Comparison of ENCODE assay signal across 24 mouse cellular contexts in genomic region chr13:110769210-110769609, GRCm38 (mm10).
DNase-seq lines count a peak whose midpoint lies in the region; ATAC-seq and TF ChIP-seq lines count a peak whose summit lies in the region.
"Had no signal": no experiment of that assay in that cellular context is flagged by ENCODE, and none has a peak within 500 bp of the region (broad histone marks: within the 10 kb centered on the region; RNA-seq: fewer than 3 reads in every experiment).

No protein-coding gene starts in this region.

- peaks cover 8% of the 10 kb centered on the region for H3K4me1 ChIP-seq in limb, embryonic 13.5 days
- H3K4me1 ChIP-seq in limb, embryonic 10.5 days: no peaks in the 10 kb centered on the region
- H3K4me1 ChIP-seq in intestine, postnatal 0 days (replicated peaks; ENCODE audit: control insufficient read depth, insufficient read depth, low read length): no peaks in the 10 kb centered on the region
- H3K4me1 ChIP-seq: heart, embryonic 10.5 days; heart, embryonic 13.5 days had no signal

- H3K27me3 ChIP-seq in limb, embryonic 13.5 days: no peaks in the 10 kb centered on the region
- no peaks in the 10 kb centered on the region for H3K27me3 ChIP-seq in limb, embryonic 10.5 days (ENCODE audit: low read depth, poor library complexity, severe bottlenecking)
- no peaks in the 10 kb centered on the region for H3K27me3 ChIP-seq in intestine, postnatal 0 days (replicated peaks; ENCODE audit: control insufficient read depth, insufficient read depth, low read length)
- H3K27me3 ChIP-seq: heart, embryonic 13.5 days had no signal

- peak; percentile 40; the same call in 1 of the 2 replicates for ATAC-seq in limb, embryonic 13.5 days (ENCODE audit: low FRiP score, low read depth)
- ATAC-seq in intestine, postnatal 0 days: 0 out of 2 replicates have a peak, but pooled peaks have one; percentile 31
- ATAC-seq in frontal cortex, adult (ENCODE audit: low TSS enrichment): no peak
- ATAC-seq: CD4-positive, CD25-positive, alpha-beta regulatory T cell, adult 4 months; forebrain, embryonic 14.5 days; forebrain, postnatal 0 days; hindbrain, postnatal 0 days had no signal

- no peaks in the 10 kb centered on the region for H3K9me3 ChIP-seq in limb, embryonic 13.5 days
- no peaks in the 10 kb centered on the region for H3K9me3 ChIP-seq in limb, embryonic 10.5 days (replicated peaks)
- no peaks in the 10 kb centered on the region for H3K9me3 ChIP-seq in intestine, postnatal 0 days (ENCODE audit: control insufficient read depth)
- H3K9me3 ChIP-seq: heart, embryonic 10.5 days; heart, embryonic 13.5 days had no signal

- no peak overlapping the region for H3K9ac ChIP-seq in limb, embryonic 13.5 days
- H3K9ac ChIP-seq in intestine, postnatal 0 days (ENCODE audit: low read depth, low read length): no peak overlapping the region
- H3K9ac ChIP-seq: forebrain, postnatal 0 days; heart, embryonic 13.5 days; hindbrain, embryonic 14.5 days had no signal

- H3K36me3 ChIP-seq in limb, embryonic 13.5 days: no peaks in the 10 kb centered on the region
- H3K36me3 ChIP-seq in limb, embryonic 10.5 days: no peaks in the 10 kb centered on the region
- no peaks in the 10 kb centered on the region for H3K36me3 ChIP-seq in intestine, postnatal 0 days (ENCODE audit: control insufficient read depth, insufficient read depth)
- H3K36me3 ChIP-seq: heart, embryonic 10.5 days; heart, embryonic 13.5 days had no signal

- intact Hi-C loops in left cerebral cortex, postnatal 4 days (cut with DNase I): no loop called here

- no peak overlapping the region for H3K4me2 ChIP-seq in limb, embryonic 13.5 days (replicated peaks)
- no peak overlapping the region for H3K4me2 ChIP-seq in intestine, postnatal 0 days (replicated peaks; ENCODE audit: low read depth)
- H3K4me2 ChIP-seq: heart, embryonic 13.5 days; hindbrain, embryonic 14.5 days had no signal

- no peak overlapping the region for H3K4me3 ChIP-seq in limb, embryonic 13.5 days
- no peak overlapping the region for H3K4me3 ChIP-seq in limb, embryonic 10.5 days
- no peak overlapping the region for H3K4me3 ChIP-seq in intestine, postnatal 0 days (ENCODE audit: low read depth, low read length)
- H3K4me3 ChIP-seq: heart, adult 2 months; heart, embryonic 10.5 days; heart, embryonic 13.5 days had no signal

- H3K27ac ChIP-seq in limb, embryonic 13.5 days: no peak overlapping the region
- H3K27ac ChIP-seq in limb, embryonic 10.5 days: no peak overlapping the region
- no peak overlapping the region for H3K27ac ChIP-seq in intestine, postnatal 0 days (ENCODE audit: low read depth, low read length)
- H3K27ac ChIP-seq: heart, adult 2 months; heart, embryonic 10.5 days; heart, embryonic 13.5 days; hindbrain, embryonic 14.5 days; hindbrain, postnatal 0 days had no signal

- DNase-seq in limb, embryonic 10.5 days (ENCODE audit: low spot score): no peak
- DNase-seq in 3134 (ENCODE audit: extremely low read depth, insufficient read length, low spot score): peak; percentile 12
- peak; percentile 28 for DNase-seq in fat pad, adult 2 months (ENCODE audit: extremely low read depth, low read depth, low spot score)
- DNase-seq in layer of hippocampus, postnatal 36 days: no peak
- DNase-seq in left cerebral cortex, postnatal 4 days: no peak
- DNase-seq: adrenal gland, postnatal 10 days; adrenal gland, postnatal 36 days; cerebellum, adult 18-20 months; cerebellum, adult 9-10 months; cerebellum, postnatal 14 days; forebrain, postnatal 0 days; gastrocnemius, postnatal 25 days; heart, adult 2 months; heart, postnatal 14 days; heart, postnatal 4 days had no signal

- no peak for TF ChIP-seq CTCF in intestine, postnatal 0 days (IDR thresholded peaks at IDR 0.05; ENCODE audit: low read depth)

Comparison
In these comparisons a context has a peak if more than half of its experiments do, and no peak if none do; other contexts are left out.
1. DNase-seq: peak in 3134 (single experiment) and fat pad, adult 2 months (single experiment); none in limb, embryonic 10.5 days (single experiment), layer of hippocampus, postnatal 36 days (0 of 2) and left cerebral cortex, postnatal 4 days (single experiment).